Mouse (Mus musculus) granulocyte monocyte progenitor cell, adult 5-6 weeks (primary cell): Measurements from ENCODE around the gene Aamp. TPM values are rescaled to one million over a fixed set of nuclear protein-coding genes. Genes with fewer than 3 reads are reported as not detected.

Source experiments
- ATAC-seq: replicated peaks from 2 replicates; pipeline ENCODE4 v1.8.0; 2016; ENCODE audit warnings: mild to moderate bottlenecking, moderate TSS enrichment, inconsistent platforms; ENCODE audit not compliant: poor library complexity, severe bottlenecking
- total RNA-seq, 2 experiments: library from RNA; stranded (forward) in 1 of 2; stranded (reverse) in 1 of 2; fragments of 200-712, 200-1000 nt in 1 of 2; fragments of >200 nt in 1 of 2; fragmentation: Nextera tagmentation in 1 of 2; gene quantifications; 2 replicates each; pipeline ENCODE4 v1.2.3; 2014 to 2017

The Aamp gene
- total RNA-seq, 2 experiments from 2014 or later: 106 to 140 TPM

DNA sequence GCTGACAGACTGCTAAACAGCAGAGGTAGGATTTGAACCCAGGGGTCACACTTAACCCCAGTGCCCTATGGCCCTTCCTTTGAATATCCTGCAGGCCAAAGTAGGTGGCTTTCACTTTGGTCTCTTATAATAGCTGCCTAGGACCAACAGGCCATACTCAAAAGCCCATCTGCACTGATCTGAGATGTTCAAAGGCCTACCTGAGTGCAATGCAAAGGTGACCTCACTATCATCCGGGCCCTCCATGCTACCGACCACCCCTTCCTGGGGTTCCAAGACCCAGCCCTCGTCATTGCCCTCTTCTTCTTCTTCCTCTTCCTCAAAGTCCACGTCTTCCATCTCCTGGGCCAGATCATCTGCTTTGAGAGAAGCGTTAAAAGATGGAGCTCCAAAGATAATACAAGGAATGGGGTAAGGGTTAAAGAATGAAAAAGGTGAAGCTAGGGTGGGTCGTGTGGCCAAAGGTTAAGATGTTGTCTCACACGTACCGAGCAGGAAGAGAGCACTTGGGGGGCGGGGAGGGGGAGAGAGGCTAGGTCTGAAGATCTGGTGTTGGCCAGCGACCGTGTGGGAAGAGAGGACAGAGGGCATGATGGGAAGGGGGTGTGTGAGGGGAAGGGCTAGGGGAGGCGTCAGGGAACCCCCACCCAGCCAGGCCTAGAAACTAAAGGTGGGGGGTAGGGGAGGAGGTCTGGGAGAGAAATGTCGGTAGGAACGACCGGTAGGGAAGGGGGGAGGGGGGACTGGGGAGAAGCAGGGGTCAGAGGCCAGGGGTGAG, 663 bp downstream of the Aamp start:
- ATAC-seq: peak; percentile 45

DNA sequence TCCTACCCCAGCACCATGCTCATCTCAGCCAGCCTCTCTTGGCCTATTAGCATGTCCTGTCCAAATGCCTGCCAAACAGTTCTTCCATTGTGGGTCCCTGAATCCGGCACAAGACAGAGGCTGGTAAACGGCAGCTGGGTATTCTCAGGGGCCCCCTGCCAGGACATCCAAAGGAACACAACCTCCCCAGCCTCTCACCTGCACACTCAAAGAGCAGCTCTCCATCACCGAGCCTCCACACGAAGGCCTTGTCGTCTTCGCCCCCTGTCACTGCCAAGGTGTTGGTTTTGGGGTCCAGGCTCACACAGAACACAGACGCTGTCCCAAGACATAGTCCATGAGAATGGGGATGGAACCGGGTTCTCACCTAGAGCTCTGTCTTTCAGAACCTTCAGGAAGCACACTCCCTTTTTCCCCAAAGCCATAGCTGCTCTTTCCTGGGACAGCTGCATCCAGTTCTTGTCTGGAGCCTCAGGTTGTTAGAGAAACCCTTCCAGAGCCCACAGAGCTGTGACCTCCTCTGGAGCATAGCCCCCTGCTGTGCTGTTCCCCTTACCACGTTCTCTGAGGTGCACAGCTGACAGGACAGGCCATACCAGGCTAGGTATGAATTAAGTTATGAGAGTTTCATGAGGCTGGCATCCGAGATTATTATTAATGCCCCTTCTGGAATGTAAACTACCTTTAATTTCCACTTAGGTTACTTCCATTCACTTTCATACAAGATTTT, 1.5 kb downstream of the Aamp start:
- no peak for ATAC-seq

DNA sequence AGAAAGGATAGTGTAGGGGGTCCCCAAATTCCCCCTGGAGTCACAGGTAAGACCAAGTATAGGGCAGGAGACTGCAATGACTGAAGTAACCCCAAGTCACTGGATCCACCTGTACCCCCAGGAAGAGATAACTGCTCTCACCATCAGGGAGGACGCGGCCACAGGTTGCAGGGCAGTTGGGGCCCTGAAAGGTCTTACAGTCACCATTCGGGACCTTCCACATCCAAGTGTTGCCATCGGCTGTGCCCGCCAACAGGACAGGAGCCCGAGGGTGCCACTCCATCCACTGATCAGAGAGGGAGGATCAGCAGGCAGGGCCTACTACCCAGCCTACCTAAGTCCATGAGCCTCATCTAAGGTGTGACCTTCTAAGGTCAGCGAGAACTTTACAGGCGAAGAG, 2.7 kb downstream of the Aamp start:
- no peak for ATAC-seq

DNA sequence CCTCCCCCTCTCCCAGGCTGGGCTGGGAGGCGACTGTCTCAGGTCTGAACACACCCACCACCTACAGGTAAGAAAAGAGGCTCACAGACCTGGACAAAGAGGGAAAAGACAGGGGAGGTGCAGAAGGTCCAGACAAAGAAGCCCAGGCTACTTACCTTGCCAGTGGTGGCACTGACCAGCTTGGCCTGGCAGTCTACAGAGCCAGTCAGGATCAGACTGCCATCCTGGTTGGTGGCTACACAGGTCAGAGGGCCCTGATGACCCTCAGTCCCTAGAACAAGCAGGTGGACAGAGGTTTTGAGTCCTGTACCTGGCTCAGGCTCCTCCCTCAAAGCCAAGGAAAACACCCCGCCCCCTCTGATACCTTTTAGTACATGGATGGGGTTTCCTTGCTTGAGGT, 3.2 kb downstream of the Aamp start:
- no peak for ATAC-seq

DNA sequence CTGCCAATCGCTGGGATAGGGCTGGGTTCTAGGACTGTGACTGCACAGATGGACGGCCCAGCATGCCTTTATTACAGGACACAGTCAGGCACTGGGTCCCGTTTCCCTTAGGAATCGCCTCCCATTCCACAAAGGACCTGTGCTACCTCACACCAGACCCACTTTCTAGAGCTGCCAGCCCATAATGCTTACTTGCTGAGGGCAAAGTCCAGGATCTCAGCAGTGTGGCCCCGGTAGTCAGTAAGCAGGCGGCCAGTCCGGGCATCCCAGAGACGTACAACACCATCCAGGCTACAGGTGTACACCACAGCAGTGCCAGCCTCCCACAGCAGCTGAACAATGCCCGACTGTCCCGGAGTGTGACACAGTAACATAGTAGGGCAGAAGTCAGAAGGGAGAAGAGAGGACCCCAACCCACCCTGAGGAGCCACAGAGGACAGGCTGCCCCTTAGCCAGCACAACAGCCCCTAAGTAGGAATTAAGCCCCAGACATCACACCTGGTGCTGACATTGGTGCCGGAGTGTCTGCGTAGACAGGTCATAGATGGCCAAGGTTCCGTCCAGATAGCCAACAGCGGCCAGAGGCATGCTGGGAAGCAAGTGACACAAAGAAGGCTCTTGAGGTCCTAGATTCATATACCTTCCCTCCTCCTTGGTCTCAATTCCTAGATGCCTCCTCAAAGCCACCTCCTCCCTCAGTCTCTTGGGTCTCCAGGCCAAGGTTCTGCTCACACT, 3.8 kb downstream of the Aamp start:
- ATAC-seq: no peak

DNA sequence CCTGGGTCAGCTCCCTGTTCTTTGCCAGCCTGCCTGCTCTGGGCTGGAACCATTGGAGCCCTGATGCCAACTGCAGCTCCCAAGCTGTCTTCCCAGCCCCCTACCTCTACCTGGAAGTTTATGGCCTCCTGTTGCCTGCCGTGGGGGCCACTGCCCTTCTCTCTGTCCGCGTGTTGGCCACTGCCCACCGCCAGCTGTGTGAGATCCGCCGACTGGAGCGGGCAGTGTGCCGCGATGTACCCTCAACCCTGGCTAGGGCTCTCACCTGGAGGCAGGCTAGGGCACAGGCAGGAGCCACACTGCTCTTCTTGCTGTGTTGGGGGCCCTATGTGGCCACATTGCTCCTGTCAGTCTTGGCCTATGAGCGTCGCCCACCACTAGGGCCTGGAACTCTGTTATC, 5.5 kb downstream of the Aamp start:
- ATAC-seq: peak; percentile 8; the same call in 1 of the 2 replicates

DNA sequence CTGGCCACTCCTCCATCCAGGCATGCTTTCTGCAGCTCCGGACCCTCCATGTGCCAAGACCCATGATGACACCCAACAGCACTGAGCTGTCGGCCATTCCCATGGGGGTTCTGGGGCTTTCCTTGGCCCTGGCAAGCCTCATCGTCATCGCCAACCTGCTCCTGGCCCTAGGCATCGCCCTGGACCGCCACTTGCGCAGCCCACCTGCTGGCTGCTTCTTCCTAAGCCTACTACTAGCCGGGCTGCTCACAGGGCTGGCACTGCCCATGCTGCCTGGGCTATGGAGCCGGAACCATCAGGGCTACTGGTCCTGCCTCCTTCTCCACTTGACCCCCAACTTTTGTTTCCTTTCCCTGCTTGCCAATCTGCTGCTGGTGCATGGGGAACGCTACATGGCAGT, 6.0 kb downstream of the Aamp start, which contains the start of gene Gpbar1:
Gene Gpbar1 (plus strand): TSS at position 13 of the 400 bp plus-strand sequence.
- no peak for ATAC-seq

DNA sequence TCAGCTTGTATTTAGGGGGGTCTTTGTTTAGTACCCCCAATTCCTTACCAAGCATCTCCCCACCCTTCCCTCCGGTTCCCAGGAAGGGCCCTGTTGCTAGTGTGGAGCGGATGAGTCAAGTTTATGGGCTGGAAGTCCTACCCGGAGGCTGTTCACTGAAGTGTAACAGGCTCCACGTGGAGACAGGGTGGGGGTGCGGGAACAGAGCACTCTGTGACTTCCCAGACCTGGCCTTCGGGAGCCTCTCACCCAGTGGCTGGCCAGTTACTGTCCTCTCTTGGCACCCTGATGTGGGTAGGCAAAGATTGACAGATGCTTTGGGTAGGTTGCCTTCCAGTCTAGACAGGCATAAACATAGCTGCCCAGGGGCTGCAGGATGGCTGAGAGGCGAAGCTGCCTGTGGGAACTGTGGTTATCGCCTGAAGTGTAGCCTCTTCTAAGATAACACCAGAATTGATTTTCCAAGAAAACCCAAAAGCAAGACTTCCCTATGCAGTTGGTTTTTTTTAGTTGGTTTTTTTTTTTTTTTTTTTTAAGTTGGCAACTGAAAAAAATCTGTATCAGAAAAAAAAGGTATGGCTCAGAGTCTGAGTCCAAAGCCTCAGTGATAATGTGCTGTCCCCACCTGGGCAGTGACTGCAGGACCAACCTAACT, 6.5 kb downstream of the Aamp start:
- no peak for ATAC-seq

DNA sequence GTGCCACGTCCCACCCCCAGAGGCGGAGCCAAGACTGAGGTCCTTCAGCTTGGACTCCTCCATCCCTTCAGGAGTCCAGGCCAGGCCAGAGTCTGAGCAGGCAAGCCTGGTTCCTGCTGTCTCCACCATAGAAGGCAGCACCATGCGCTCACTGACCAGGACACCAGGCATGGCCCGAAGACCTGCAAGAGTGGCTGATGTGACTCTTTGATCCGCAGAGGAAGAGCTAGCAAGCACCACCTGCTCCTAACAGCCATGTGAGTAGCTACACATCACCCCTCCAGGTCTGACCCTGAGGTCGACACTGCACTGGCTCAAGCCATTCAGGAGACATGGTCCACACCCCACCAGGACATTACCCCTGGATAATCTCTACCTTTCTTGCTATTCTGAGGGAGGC, 7.5 kb downstream of the Aamp start:
- no peak for ATAC-seq

DNA sequence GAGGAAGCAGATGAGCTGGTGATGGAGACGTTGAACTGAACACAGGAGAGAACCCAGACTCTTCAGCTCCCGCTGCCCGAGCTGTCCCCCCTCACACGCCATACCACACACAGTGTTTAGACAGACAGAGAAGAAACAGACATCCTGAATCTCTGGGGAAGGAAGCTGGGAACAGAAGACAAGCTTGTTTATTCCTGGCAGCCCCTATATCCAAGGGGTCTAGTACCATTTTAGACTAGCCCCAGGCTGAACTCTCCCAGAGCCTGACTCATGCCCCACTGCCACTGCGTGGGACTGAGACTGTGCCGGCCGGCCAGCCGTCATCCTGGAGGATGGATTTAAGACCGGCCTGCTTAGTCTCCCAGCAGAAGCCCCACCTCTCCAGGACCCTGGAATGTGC, 9.5 kb downstream of the Aamp start:
- ATAC-seq: 0 out of 2 replicates have a peak, but pooled peaks have one; percentile 10

DNA sequence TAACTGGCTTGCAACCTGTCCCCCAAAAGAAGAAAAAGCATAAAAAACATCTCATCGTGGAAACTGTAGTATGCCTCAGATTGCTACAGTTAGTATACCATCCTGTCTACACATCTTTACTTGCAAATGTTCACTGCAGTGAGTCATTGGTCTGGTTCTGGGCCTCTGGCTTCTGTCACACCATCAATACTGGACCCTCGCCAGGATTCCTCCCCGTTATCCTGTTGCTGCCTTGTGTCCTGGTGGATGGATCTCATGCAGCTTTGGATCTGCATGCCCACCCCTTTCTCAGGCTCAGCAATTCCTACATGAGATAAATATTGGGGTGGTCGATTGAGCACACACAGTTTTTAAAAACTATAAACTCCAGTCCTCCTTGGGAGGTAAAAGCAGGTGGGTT, 12.9 kb downstream of the Aamp start:
- ATAC-seq: no peak

DNA sequence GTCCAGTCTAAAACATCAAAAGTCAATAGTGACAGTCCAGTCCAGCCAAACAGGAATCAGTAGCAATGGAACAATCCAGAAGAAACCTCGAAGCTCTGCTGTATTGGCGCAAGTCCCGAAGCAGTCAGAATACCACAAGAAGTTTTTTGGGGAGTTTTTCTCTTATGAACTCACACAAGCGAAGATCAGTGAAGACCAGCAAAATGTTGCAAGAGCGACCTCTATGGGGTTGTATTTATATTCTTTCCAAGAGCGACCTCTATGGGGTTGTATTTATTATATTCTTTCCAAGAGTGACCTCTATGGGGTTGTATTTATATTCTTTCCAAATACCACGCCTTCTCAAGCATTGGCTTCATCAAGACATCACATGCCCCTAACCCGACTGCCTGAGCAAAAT, 15.8 kb downstream of the Aamp start:
- no peak for ATAC-seq

DNA sequence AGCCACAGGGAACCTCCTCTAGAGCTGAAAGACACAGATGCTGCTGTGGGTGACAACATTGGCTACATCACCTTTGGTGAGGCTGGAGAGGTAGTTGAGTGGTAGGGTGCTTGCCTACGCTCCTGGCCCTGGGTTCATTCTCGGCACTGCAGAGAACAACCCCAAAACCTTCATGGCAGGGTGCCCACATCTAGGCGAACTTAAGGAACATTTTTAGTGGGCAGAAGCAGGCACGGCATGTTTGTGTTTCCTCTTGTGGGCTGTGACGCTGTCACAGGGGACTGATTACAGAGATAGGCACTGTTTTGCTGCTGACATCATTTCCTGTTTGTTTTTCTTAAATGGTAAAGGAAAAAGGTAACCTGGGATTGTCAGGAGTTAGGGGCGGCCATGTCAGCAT, 22.0 kb downstream of the Aamp start:
- no peak for ATAC-seq

DNA sequence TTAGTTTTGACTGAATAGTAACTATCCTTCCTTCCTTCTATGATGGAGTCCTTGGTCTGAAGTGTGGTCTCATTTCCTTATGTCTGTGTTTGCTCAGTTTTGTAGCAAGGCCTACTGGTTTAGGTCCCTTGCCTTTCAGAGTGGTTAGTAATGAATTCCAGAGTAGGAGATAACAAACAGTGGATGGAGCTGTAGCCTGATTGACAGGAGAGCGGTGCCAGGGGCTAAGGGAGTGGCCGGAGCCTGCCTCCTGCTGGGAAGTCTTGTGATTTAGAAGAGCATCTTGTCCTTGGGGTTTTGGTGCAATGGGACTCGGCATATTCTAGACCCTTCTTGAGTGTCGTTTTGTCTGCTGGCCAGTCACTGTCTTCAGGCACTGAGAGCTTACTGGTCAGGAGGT, 27.8 kb downstream of the Aamp start:
- ATAC-seq: no peak

DNA sequence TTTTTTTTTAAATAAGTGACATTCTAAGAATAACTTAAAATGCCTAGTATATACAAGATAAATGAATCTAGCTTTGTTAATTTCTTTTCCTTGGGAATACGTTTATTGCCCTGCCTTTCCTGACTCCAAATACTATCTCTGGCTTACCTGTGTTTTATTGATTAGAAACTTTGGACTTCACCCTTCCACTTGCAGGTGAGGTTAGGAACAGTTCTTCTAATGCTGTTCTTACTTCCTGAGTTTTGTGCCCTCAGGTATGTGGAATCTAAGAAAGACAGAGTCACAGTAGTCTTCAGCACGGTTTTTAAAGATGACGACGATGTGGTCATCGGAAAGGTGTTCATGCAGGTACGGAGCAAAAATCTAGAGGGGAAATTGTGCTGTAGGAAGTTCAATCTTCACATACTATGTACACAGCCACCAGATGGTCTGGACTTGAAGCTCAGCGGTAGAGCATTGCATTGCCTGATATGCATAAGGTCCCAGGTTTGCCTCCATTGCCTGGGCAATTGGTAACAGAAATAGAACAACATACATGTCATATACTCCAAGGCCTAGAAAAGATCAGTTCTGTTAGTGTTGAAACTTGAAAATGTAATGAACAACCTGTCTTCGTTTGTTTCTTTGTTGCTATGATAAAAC, 28.7 kb downstream of the Aamp start:
- ATAC-seq: no peak

DNA sequence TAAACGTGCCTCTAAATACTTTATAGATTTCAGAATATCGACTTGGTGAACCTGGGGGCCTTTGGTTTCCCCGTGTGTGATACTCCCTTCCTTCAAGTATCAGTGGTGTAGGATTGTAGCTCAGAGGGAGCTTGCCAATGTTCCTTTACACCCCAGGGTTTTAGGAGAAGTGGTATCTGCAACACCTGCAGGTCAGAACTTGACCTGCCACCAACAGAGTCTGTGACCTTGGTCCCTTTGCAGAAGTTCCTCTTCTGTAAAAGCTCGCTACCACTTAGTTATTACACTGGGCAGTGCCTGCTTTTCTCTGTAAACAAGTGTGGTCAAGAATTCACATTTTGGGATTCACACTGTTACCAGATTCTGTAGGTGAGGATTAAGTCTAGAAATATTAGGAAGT, 34.4 kb downstream of the Aamp start:
- ATAC-seq: peak; percentile 51

DNA sequence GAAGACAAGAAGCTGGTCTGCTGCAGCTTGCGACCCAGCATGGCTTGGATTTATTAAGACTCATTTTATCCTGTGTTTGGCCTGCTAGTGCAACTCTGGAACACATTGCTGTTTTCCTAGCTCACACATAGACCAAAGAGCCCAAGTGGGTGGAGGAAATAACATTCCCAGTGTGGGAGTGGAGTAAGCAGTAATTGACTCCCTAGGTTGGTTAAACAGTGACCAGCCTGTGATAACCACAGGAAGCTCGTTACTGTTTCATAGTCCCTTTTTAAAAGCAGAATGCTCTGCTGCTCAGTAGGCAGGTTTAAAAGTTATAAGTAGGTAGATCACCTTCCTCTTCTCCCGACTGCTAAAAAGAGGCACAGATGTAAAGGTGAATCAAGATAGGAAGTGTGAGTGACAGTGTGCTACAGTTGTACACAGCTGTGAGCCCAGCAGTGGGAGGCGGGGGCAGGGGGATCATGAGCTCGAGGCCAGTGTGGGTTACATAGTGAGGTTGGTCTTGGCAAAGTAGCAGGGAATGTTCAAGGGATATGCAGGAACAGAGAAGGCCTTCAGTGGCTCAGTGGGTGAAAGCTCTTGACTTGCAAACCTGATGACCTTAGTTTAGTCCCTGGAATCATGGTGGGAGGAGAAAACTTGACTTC, 35.1 kb downstream of the Aamp start:
- no peak for ATAC-seq

DNA sequence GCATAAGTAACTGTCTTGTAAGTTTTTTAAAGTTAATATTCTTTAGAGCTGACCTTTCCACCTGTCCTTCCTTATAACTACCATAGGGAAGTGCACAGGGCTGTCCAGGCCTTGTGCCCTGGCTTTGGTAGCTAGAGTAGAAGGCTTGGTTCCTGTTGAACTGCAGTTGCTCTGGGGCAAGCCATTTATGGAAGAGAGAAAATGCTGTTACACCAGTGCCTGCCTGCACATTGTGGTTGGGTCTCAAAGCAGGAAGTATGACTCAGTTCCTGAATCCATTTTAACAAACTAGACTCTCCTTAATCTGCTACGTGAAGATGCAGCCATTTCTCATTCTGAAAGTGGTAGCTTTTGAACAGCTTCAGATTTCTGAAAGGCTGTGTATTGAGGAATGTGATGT, 35.7 kb downstream of the Aamp start:
- ATAC-seq: peak; percentile 97

DNA sequence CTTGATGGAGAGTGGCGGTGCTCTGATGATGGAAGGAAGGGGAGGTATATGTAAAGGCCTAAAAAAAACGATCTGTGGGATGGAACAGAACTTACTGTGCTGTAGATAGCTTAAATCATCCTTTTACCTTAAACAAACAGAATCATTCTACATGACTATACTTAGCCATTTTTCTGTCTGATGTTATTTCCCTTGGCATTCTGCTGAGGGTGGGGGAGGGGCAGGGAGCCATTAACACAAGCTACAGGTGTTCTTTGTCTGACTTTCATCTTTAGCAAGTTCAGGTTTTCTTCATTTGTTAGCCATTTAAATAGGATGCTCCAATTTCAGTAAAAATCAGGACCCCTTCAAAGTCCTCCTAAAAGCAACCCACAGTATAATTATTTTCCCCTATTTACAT, 39.0 kb downstream of the Aamp start:
- no peak for ATAC-seq

DNA sequence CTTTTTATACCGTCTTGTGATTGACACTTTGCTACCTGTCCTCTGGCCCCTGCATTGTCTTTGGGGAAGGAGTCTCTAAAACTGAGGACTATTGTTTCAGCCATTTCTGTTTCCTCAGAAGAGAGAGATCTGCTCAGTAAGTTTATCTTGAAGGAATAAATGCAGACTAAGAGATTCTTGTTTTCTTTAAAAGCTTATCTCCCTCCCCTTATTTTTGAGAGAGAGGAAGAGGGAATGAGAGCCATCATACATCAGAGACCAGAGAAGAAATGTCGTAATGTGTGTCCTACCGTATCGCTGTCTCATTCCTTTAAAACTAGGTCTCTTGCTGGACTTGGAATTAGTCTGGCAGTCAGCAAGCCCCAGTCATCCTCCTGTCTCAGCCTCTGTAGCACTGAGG, 43.7 kb downstream of the Aamp start:
- ATAC-seq: no peak
